Mouse (Mus musculus): ENCODE results near the gene Cpeb3.

DNA sequence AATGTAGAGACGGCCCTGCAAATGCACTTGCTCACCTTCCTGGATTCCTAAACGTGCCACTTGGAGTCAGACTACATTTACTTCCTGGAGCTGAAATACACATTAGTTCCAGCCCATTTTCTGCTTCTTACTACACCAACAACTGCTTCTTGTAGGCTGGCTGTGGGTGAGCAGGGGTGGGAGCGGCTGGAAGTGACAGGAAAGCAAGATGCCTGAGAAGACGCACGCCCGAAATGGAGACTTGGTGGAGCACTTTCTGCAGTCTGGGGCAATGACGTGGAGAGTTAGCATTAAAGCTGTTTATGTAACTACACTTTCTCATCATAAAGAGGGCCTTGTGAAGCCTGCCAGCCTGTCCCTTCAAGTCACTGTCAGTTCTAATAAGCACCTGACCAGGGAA lies 132.7 kb downstream of the Cpeb3 start:
- TF ChIP-seq POLR2A (IDR thresholded peaks at IDR 0.05; ENCODE audit: insufficient read depth, low read length) = no peak
- no peak for TF ChIP-seq CTCF (IDR thresholded peaks at IDR 0.05; ENCODE audit: low read depth, low read length)
